Mouse (Mus musculus): ENCODE measurements around the gene Srd5a2.
A peak's percentile ranks its signal among the peaks of the same experiment; 100 is the strongest.
"Not testable (repeated sequence)": the region's sequence is repeated elsewhere in the genome, so short reads cannot be mapped to it uniquely, and the experiment has no call there.

Srd5a2 gene

GRCm38 (mm10) chr17:74047210-74048082 lies at the start of gene Srd5a2:
Gene Srd5a2 (minus strand): TSS chr17:74047916.
- DNase-seq, result no peak

- no peak for DNase-seq
Observed at GRCm38 (mm10) chr17:74088886-74089678, 41.4 kb upstream of the Srd5a2 start.

- no peak for DNase-seq
Observed at GRCm38 (mm10) chr17:74088016-74088415, 40.3 kb upstream of the Srd5a2 start.

GRCm38 (mm10) chr17:74083370-74083769 lies 35.7 kb upstream of the Srd5a2 start:
- DNase-seq, result no peak

GRCm38 (mm10) chr17:74080076-74080615 lies 32.4 kb upstream of the Srd5a2 start:
- DNase-seq, result no peak

- no peak for DNase-seq
Observed at GRCm38 (mm10) chr17:74078776-74079495, 31.2 kb upstream of the Srd5a2 start.

- not testable (repeated sequence) for DNase-seq
Observed at GRCm38 (mm10) chr17:74073067-74073466, 25.4 kb upstream of the Srd5a2 start.

- DNase-seq, result not testable (repeated sequence)
Observed at GRCm38 (mm10) chr17:74062763-74063162, 15.0 kb upstream of the Srd5a2 start.

GRCm38 (mm10) chr17:74048229-74048816 lies 607 bp upstream of the Srd5a2 start:
- no peak for DNase-seq

- DNase-seq, result no peak
Observed at GRCm38 (mm10) chr17:74043754-74044153, 4.0 kb downstream of the Srd5a2 start.

- DNase-seq, result peak; percentile 73
Observed at GRCm38 (mm10) chr17:74020526-74021203, 27.1 kb downstream of the Srd5a2 start.

GRCm38 (mm10) chr17:74018281-74018680 lies 29.4 kb downstream of the Srd5a2 start:
- DNase-seq, result no peak

GRCm38 (mm10) chr17:74017649-74018048 lies 30.1 kb downstream of the Srd5a2 start:
- no peak for DNase-seq

GRCm38 (mm10) chr17:74015128-74015527 lies 32.6 kb downstream of the Srd5a2 start:
- DNase-seq, result no peak

- no peak for DNase-seq
Observed at GRCm38 (mm10) chr17:74008680-74009079, 39.0 kb downstream of the Srd5a2 start.

GRCm38 (mm10) chr17:74007001-74007400 lies 40.7 kb downstream of the Srd5a2 start:
- DNase-seq, result no peak

- no peak for DNase-seq
Observed at GRCm38 (mm10) chr17:74002396-74002795, 45.3 kb downstream of the Srd5a2 start.

GRCm38 (mm10) chr17:73995907-73996645 lies 51.6 kb downstream of the Srd5a2 start:
- no peak for DNase-seq

GRCm38 (mm10) chr17:73991264-73991663 lies 56.5 kb downstream of the Srd5a2 start:
- no peak for DNase-seq

- no peak for DNase-seq
Observed at GRCm38 (mm10) chr17:73986571-73986970, 61.1 kb downstream of the Srd5a2 start.

GRCm38 (mm10) chr17:73985936-73986335 lies 61.8 kb downstream of the Srd5a2 start:
- DNase-seq, result no peak
